8 mouse cellular contexts compared by ENCODE assay signal in genomic region chr9:72438749-72439148, GRCm38 (mm10). TPM values are rescaled to one million over a fixed set of nuclear protein-coding genes. Genes with fewer than 3 reads are reported as not detected.
DNase-seq lines count a peak whose midpoint lies in the region; ATAC-seq and TF ChIP-seq lines count a peak whose summit lies in the region.

No protein-coding gene starts in this region.

- ATAC-seq in lung, embryonic 14.5 days (ENCODE audit: insufficient read depth) = 0 out of 2 replicates have a peak, but pooled peaks have one; percentile 7
- no peak for ATAC-seq in embryonic facial prominence, embryonic 15.5 days (ENCODE audit: insufficient number of reproducible peaks, low FRiP score, low TSS enrichment, low read depth)
- peak; percentile 32 for ATAC-seq in intestine, embryonic 15.5 days
- ATAC-seq in neural tube, embryonic 12.5 days (ENCODE audit: low FRiP score, low read depth) = no peak

- no peaks in the 10 kb centered on the region for H3K9me3 ChIP-seq in lung, embryonic 14.5 days (ENCODE audit: low read depth, low read length)
- H3K9me3 ChIP-seq in embryonic facial prominence, embryonic 15.5 days (replicated peaks) = no peaks in the 10 kb centered on the region
- H3K9me3 ChIP-seq in intestine, embryonic 15.5 days = no peaks in the 10 kb centered on the region
- no peaks in the 10 kb centered on the region for H3K9me3 ChIP-seq in neural tube, embryonic 12.5 days

- peaks cover 5% of the 10 kb centered on the region for H3K4me1 ChIP-seq in lung, embryonic 14.5 days (ENCODE audit: insufficient read depth)
- peaks cover 10% of the 10 kb centered on the region for H3K4me1 ChIP-seq in embryonic facial prominence, embryonic 15.5 days
- H3K4me1 ChIP-seq in intestine, embryonic 15.5 days (replicated peaks) = peaks cover 9% of the 10 kb centered on the region
- peaks cover 12% of the 10 kb centered on the region for H3K4me1 ChIP-seq in neural tube, embryonic 12.5 days

- 1% methylated on average over 9 of the region's 9 CpGs for WGBS in lung, embryonic 14.5 days
- WGBS in embryonic facial prominence, embryonic 15.5 days = 1% methylated on average over 9 of the region's 9 CpGs
- WGBS in intestine, embryonic 15.5 days = 1% methylated on average over 9 of the region's 9 CpGs
- 3% methylated on average over 9 of the region's 9 CpGs for WGBS in neural tube, embryonic 12.5 days

- no peaks in the 10 kb centered on the region for H3K36me3 ChIP-seq in lung, embryonic 14.5 days (ENCODE audit: insufficient read depth)
- H3K36me3 ChIP-seq in embryonic facial prominence, embryonic 15.5 days = no peaks in the 10 kb centered on the region
- no peaks in the 10 kb centered on the region for H3K36me3 ChIP-seq in intestine, embryonic 15.5 days
- H3K36me3 ChIP-seq in neural tube, embryonic 12.5 days = peaks cover 4% of the 10 kb centered on the region; the same call in 1 of the 2 replicates

- peak; percentile 53 for DNase-seq in lung, embryonic 14.5 days
- no peak for DNase-seq in lung, postnatal 36 days
- no peak for DNase-seq in urinary bladder, postnatal 25 days (ENCODE audit: low spot score)
- no peak for DNase-seq in cerebellum, adult 9-11 months
- no peak for DNase-seq in spleen, adult 12 weeks (ENCODE audit: low spot score)

- TF ChIP-seq CTCF in lung, embryonic 14.5 days (IDR thresholded peaks at IDR 0.05; ENCODE audit: low read depth) = no peak

- peak overlapping the region; percentile 66 for H3K4me3 ChIP-seq in lung, embryonic 14.5 days (ENCODE audit: low read depth, low read length)
- peak overlapping the region; percentile 61 for H3K4me3 ChIP-seq in embryonic facial prominence, embryonic 15.5 days (replicated peaks)
- peak overlapping the region; percentile 66 for H3K4me3 ChIP-seq in intestine, embryonic 15.5 days (replicated peaks)
- H3K4me3 ChIP-seq in neural tube, embryonic 12.5 days = peak overlapping the region; percentile 60

- peak overlapping the region; percentile 94 for H3K4me2 ChIP-seq in lung, embryonic 14.5 days
- peak overlapping the region; percentile 95 for H3K4me2 ChIP-seq in embryonic facial prominence, embryonic 15.5 days (replicated peaks)
- peak overlapping the region; percentile 99 for H3K4me2 ChIP-seq in intestine, embryonic 15.5 days (replicated peaks)
- H3K4me2 ChIP-seq in neural tube, embryonic 12.5 days (replicated peaks) = peak overlapping the region; percentile 90

- peak overlapping the region; percentile 60 for H3K9ac ChIP-seq in lung, embryonic 14.5 days
- peak overlapping the region; percentile 33 for H3K9ac ChIP-seq in embryonic facial prominence, embryonic 15.5 days
- peak overlapping the region; percentile 60 for H3K9ac ChIP-seq in intestine, embryonic 15.5 days
- H3K9ac ChIP-seq in neural tube, embryonic 12.5 days = 0 out of 2 replicates have a peak overlapping the region, but pooled peaks have one; percentile 49

- no peaks in the 10 kb centered on the region for H3K27me3 ChIP-seq in lung, embryonic 14.5 days (ENCODE audit: insufficient read depth, low read length)
- no peaks in the 10 kb centered on the region for H3K27me3 ChIP-seq in embryonic facial prominence, embryonic 15.5 days
- no peaks in the 10 kb centered on the region for H3K27me3 ChIP-seq in intestine, embryonic 15.5 days (replicated peaks)
- H3K27me3 ChIP-seq in neural tube, embryonic 12.5 days (replicated peaks) = no peaks in the 10 kb centered on the region

- H3K27ac ChIP-seq in lung, embryonic 14.5 days (ENCODE audit: low read depth) = peak overlapping the region; percentile 60; the same call in 1 of the 2 replicates
- H3K27ac ChIP-seq in embryonic facial prominence, embryonic 15.5 days (replicated peaks) = no peak overlapping the region
- peak overlapping the region; percentile 32; the same call in 1 of the 2 replicates for H3K27ac ChIP-seq in intestine, embryonic 15.5 days
- H3K27ac ChIP-seq in neural tube, embryonic 12.5 days = no peak overlapping the region

RNA-seq across cellular contexts. Expression of gene Mns1, which starts 0.9 kb away (rescaled TPM):
- 36.8 and 37.8 TPM in 2 replicates for polyA plus RNA-seq in lung, embryonic 14.5 days (2014; fragmentation: Nextera tagmentation; extraction: Ambion mirVana)
- polyA plus RNA-seq in embryonic facial prominence, embryonic 15.5 days (2015; fragmentation: Nextera tagmentation; extraction: Ambion mirVana) = 25.7 and 34.4 TPM in 2 replicates
- 16.9 and 17.4 TPM in 2 replicates for polyA plus RNA-seq in intestine, embryonic 15.5 days (2015; fragmentation: Nextera tagmentation; extraction: Ambion mirVana)
- 27.0 and 28.6 TPM in 2 replicates for polyA plus RNA-seq in neural tube, embryonic 12.5 days (2016; fragmentation: Nextera tagmentation; extraction: Ambion mirVana)

RNA-seq across cellular contexts. Expression of gene Tex9, which starts 53.3 kb away (rescaled TPM):
- polyA plus RNA-seq in lung, embryonic 14.5 days (2014; fragmentation: Nextera tagmentation; extraction: Ambion mirVana) = 31.7 and 37.5 TPM in 2 replicates
- polyA plus RNA-seq in embryonic facial prominence, embryonic 15.5 days (2015; fragmentation: Nextera tagmentation; extraction: Ambion mirVana) = 25.8 and 32.0 TPM in 2 replicates
- polyA plus RNA-seq in intestine, embryonic 15.5 days (2015; fragmentation: Nextera tagmentation; extraction: Ambion mirVana) = 20.6 and 21.1 TPM in 2 replicates
- 46.5 and 48.7 TPM in 2 replicates for polyA plus RNA-seq in neural tube, embryonic 12.5 days (2016; fragmentation: Nextera tagmentation; extraction: Ambion mirVana)

Comparison
In these comparisons a context has a peak if more than half of its experiments do, and no peak if none do; other contexts are left out.
1. ATAC-seq: peak in lung, embryonic 14.5 days (single experiment) and intestine, embryonic 15.5 days (single experiment); none in embryonic facial prominence, embryonic 15.5 days (single experiment) and neural tube, embryonic 12.5 days (single experiment).
2. H3K27ac ChIP-seq: peak in lung, embryonic 14.5 days (single experiment) and intestine, embryonic 15.5 days (single experiment); none in embryonic facial prominence, embryonic 15.5 days (single experiment) and neural tube, embryonic 12.5 days (single experiment).
3. Peak in every context shown above with its lines, with median percentiles within 50 percentile points of each other: H3K4me2 ChIP-seq, H3K4me3 ChIP-seq and H3K9ac ChIP-seq.